Mouse (Mus musculus) bone marrow macrophage, adult 2 months (primary cell): Measurements from ENCODE around the gene Ctrc.

ENCODE experiments used
- CTCF ChIP-seq: IDR thresholded peaks from 2 replicates; pipeline ENCODE4 v1.5.1; 2012; ENCODE audit warnings: low read depth, mild to moderate bottlenecking, low read length, moderate library complexity
- POLR2A ChIP-seq: IDR thresholded peaks from 2 replicates; pipeline ENCODE4 v1.6.1; 2012; ENCODE audit warnings: mild to moderate bottlenecking, low read depth, low read length, borderline replicate concordance

DNA sequence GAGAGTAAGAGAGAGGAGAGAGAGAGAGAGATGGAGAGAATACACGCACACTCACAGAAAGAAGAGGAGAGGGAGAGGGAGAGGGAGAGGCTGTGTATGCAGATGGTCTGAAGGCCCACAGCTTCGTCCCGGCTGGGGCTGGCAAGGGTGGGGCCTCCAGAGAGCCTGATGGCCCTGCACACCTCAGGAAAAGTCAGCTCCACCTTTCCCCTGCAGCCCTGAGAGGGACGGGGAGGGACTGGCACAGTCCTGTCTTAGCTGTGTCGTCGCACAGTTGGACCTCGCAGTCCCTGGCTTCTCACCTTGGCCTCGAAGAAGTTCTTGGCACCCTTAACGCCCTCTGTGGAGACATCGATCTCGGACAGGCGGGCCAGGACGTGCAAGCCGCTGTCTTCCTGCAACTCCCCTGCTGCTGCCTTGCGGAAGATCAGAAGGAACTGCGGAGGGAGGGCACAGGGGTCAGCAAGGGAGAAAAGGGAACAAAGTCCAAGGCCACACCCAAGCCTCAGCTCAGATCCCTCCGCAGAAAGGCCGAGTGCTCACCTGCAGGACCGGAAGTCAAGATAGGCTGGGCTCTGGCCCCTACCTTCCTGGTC is 14.2 kb upstream of the Ctrc start:
- no peak for TF ChIP-seq CTCF
- no peak for TF ChIP-seq POLR2A
